9 mouse cellular contexts compared by ENCODE assay signal in the genomic region with DNA sequence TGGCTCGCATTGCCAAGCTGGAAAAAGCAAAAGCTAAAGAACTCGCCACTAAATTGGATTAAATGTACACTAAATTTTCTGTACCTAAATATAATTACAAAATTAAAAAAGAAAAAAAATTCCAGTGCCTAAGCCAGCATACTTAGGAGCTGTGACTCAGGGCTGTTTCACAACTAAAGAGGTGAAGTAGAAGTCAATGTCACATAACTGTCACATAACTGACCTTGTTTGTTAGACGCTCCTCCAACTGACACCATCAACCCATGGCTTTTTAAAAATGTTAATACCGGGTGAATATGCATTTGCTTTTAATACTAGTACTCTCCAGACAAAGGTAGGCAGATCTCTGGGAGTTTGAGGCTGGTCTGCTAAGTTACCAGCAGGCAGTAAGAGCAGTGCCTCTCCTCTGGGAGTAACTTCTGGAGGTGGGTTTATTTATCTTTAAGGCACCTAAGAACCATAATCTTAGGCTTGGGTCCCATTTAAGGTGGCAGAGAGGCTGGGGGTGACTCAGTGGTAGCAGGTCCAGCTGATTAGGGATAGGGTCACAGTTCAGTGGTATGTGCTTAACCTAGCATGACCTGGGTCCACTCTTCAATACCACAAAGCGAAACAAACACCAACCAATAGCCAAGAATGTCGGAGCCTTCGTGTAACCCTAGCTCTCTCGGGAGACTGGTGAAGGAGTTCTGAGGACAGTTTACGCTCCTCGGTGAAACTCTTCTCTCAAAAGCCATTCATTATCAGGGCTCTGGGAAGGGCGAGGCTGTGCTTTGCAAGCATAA. TPM values are rescaled to one million over a fixed set of nuclear protein-coding genes. Genes with fewer than 3 reads are reported as not detected.
DNase-seq lines count a peak whose midpoint lies in the region; ATAC-seq lines count a peak whose summit lies in the region.
"Had no signal": no experiment of that assay in that cellular context is flagged by ENCODE, and none has a peak within 500 bp of the region (broad histone marks: within the 10 kb centered on the region; RNA-seq: fewer than 3 reads in every experiment).

No protein-coding gene starts in this region.

- H3K4me1 ChIP-seq in lung, embryonic 16.5 days (replicated peaks; ENCODE audit: control insufficient read depth, insufficient read depth, low read length) = peaks cover 16% of the 10 kb centered on the region
- peaks cover 4% of the 10 kb centered on the region; the same call in 1 of the 2 replicates for H3K4me1 ChIP-seq in forebrain, embryonic 11.5 days (replicated peaks; ENCODE audit: control insufficient read depth, insufficient read depth, low read length)
- H3K4me1 ChIP-seq in stomach, embryonic 16.5 days (ENCODE audit: control insufficient read depth, insufficient read depth, low read length) = peaks cover 16% of the 10 kb centered on the region

- no peak for ATAC-seq in lung, embryonic 16.5 days (ENCODE audit: low read depth)
- ATAC-seq in forebrain, embryonic 11.5 days (replicated peaks; ENCODE audit: low FRiP score) = no peak
- ATAC-seq in stomach, embryonic 16.5 days (ENCODE audit: insufficient read depth, low FRiP score) = no peak
- no peak for ATAC-seq in cerebellum, adult (ENCODE audit: insufficient number of reproducible peaks, low FRiP score, low TSS enrichment)

- peaks cover 2% of the 10 kb centered on the region; the same call in 1 of the 2 replicates for H3K36me3 ChIP-seq in lung, embryonic 16.5 days (ENCODE audit: control insufficient read depth, insufficient read depth, low read length)
- 0 out of 2 replicates have a peak, but pooled peaks cover under 1% of the 10 kb centered on the region for H3K36me3 ChIP-seq in forebrain, embryonic 11.5 days (ENCODE audit: control insufficient read depth, insufficient read depth, low read length)
- H3K36me3 ChIP-seq in stomach, embryonic 16.5 days (ENCODE audit: control insufficient read depth, insufficient read depth, low read length) = peaks cover 2% of the 10 kb centered on the region; the same call in 1 of the 2 replicates

- no peaks in the 10 kb centered on the region for H3K27me3 ChIP-seq in lung, embryonic 16.5 days (ENCODE audit: control insufficient read depth, insufficient read depth, low read depth, low read length)
- no peaks in the 10 kb centered on the region for H3K27me3 ChIP-seq in forebrain, embryonic 11.5 days (ENCODE audit: control insufficient read depth, insufficient read depth, low read length)
- no peaks in the 10 kb centered on the region for H3K27me3 ChIP-seq in stomach, embryonic 16.5 days (ENCODE audit: control insufficient read depth, insufficient read depth, low read length)

- peak overlapping the region; percentile 81 for H3K4me3 ChIP-seq in lung, embryonic 16.5 days (ENCODE audit: low read length)
- H3K4me3 ChIP-seq in forebrain, embryonic 11.5 days (ENCODE audit: low read depth, low read length) = peak overlapping the region; percentile 94; the same call in 1 of the 2 replicates
- H3K4me3 ChIP-seq in stomach, embryonic 16.5 days (replicated peaks; ENCODE audit: low read length) = peak overlapping the region; percentile 98

- no peak overlapping the region for H3K27ac ChIP-seq in lung, embryonic 16.5 days (ENCODE audit: low read length)
- no peak overlapping the region for H3K27ac ChIP-seq in forebrain, embryonic 11.5 days (ENCODE audit: low read depth, low read length)
- H3K27ac ChIP-seq in stomach, embryonic 16.5 days (ENCODE audit: low read length) = no peak overlapping the region

- H3K4me2 ChIP-seq in lung, embryonic 16.5 days (ENCODE audit: low read depth, low read length) = peak overlapping the region; percentile 92
- H3K4me2 ChIP-seq in forebrain, embryonic 11.5 days (ENCODE audit: low read depth, low read length, severe bottlenecking) = peak overlapping the region; percentile 61
- peak overlapping the region; percentile 90 for H3K4me2 ChIP-seq in stomach, embryonic 16.5 days (ENCODE audit: low read depth, low read length)

- WGBS in lung, embryonic 16.5 days = 53% methylated on average over 11 of the region's 11 CpGs
- 82% methylated on average over 11 of the region's 11 CpGs for WGBS in forebrain, embryonic 11.5 days
- 52% methylated on average over 11 of the region's 11 CpGs for WGBS in stomach, embryonic 16.5 days

- DNase-seq in lung, postnatal 36 days = no peak
- no peak for DNase-seq in forebrain, embryonic 11.5 days (ENCODE audit: low spot score)
- peak; percentile 35 for DNase-seq in liver
- DNase-seq in urinary bladder, adult 2 months (ENCODE audit: low spot score) = no peak
- DNase-seq in kidney, postnatal 25 days = no peak
- DNase-seq: adrenal gland, postnatal 36 days had no signal

- H3K9ac ChIP-seq in lung, embryonic 16.5 days (ENCODE audit: low read length) = peak overlapping the region; percentile 84
- H3K9ac ChIP-seq in forebrain, embryonic 11.5 days (ENCODE audit: low read length) = no peak overlapping the region
- H3K9ac ChIP-seq in stomach, embryonic 16.5 days (ENCODE audit: low read length) = peak overlapping the region; percentile 98

- no peaks in the 10 kb centered on the region for H3K9me3 ChIP-seq in lung, embryonic 16.5 days (ENCODE audit: control insufficient read depth, low read length)
- H3K9me3 ChIP-seq in forebrain, embryonic 11.5 days (ENCODE audit: control insufficient read depth, low read length) = no peaks in the 10 kb centered on the region
- no peaks in the 10 kb centered on the region for H3K9me3 ChIP-seq in stomach, embryonic 16.5 days (replicated peaks; ENCODE audit: control insufficient read depth, low read length)

RNA-seq across cellular contexts. Expression of a gene that starts 1.5 kb away (rescaled TPM):
- polyA plus RNA-seq in lung, embryonic 16.5 days (2015; fragmentation: Nextera tagmentation; extraction: Ambion mirVana) = 69.1 and 69.7 TPM in 2 replicates
- polyA plus RNA-seq in forebrain, embryonic 11.5 days (2014; fragmentation: Nextera tagmentation; extraction: Ambion mirVana) = 53.7 and 60.5 TPM in 2 replicates
- polyA plus RNA-seq in stomach, embryonic 16.5 days (2015; fragmentation: Nextera tagmentation; extraction: Ambion mirVana) = 84.6 and 94.3 TPM in 2 replicates
- 62.3 and 72.1 TPM in 2 replicates for polyA plus RNA-seq in urinary bladder, adult 2 months (2012; rRNA removed)

RNA-seq across cellular contexts. Expression of a gene that starts 1.5 kb away (rescaled TPM):
- 91.2 and 91.9 TPM in 2 replicates for polyA plus RNA-seq in lung, embryonic 16.5 days (2015; fragmentation: Nextera tagmentation; extraction: Ambion mirVana)
- 144 and 152 TPM in 2 replicates for polyA plus RNA-seq in forebrain, embryonic 11.5 days (2014; fragmentation: Nextera tagmentation; extraction: Ambion mirVana)
- 78.3 and 84.7 TPM in 2 replicates for polyA plus RNA-seq in stomach, embryonic 16.5 days (2015; fragmentation: Nextera tagmentation; extraction: Ambion mirVana)
- 22.0 and 27.7 TPM in 2 replicates for polyA plus RNA-seq in urinary bladder, adult 2 months (2012; rRNA removed)

RNA-seq across cellular contexts. Expression of a gene that starts 20.6 kb away (rescaled TPM):
- polyA plus RNA-seq in lung, embryonic 16.5 days (2015; fragmentation: Nextera tagmentation; extraction: Ambion mirVana) = 150 and 157 TPM in 2 replicates
- 156 and 173 TPM in 2 replicates for polyA plus RNA-seq in forebrain, embryonic 11.5 days (2014; fragmentation: Nextera tagmentation; extraction: Ambion mirVana)
- polyA plus RNA-seq in stomach, embryonic 16.5 days (2015; fragmentation: Nextera tagmentation; extraction: Ambion mirVana) = 128 and 129 TPM in 2 replicates
- 89.5 and 99.2 TPM in 2 replicates for polyA plus RNA-seq in urinary bladder, adult 2 months (2012; rRNA removed)

RNA-seq across cellular contexts. Expression of a gene that starts 26.4 kb away (rescaled TPM):
- polyA plus RNA-seq in lung, embryonic 16.5 days (2015; fragmentation: Nextera tagmentation; extraction: Ambion mirVana) = 0.62 TPM in 1 of 2 replicates, not detected in the other
- polyA plus RNA-seq in forebrain, embryonic 11.5 days (2014; fragmentation: Nextera tagmentation; extraction: Ambion mirVana) = not detected in 2 replicates
- polyA plus RNA-seq in stomach, embryonic 16.5 days (2015; fragmentation: Nextera tagmentation; extraction: Ambion mirVana) = 0.30 TPM in 1 of 2 replicates, not detected in the other
- polyA plus RNA-seq in urinary bladder, adult 2 months (2012; rRNA removed) = 2.3 and 4.0 TPM in 2 replicates

RNA-seq across cellular contexts. Expression of a gene that starts 39.5 kb away (rescaled TPM):
- 49.4 and 49.7 TPM in 2 replicates for polyA plus RNA-seq in lung, embryonic 16.5 days (2015; fragmentation: Nextera tagmentation; extraction: Ambion mirVana)
- polyA plus RNA-seq in forebrain, embryonic 11.5 days (2014; fragmentation: Nextera tagmentation; extraction: Ambion mirVana) = 19.1 and 19.9 TPM in 2 replicates
- polyA plus RNA-seq in stomach, embryonic 16.5 days (2015; fragmentation: Nextera tagmentation; extraction: Ambion mirVana) = 28.8 and 29.5 TPM in 2 replicates
- 12.4 and 13.6 TPM in 2 replicates for polyA plus RNA-seq in urinary bladder, adult 2 months (2012; rRNA removed)
